Mouse (Mus musculus) frontal cortex, adult 2 months (tissue): ENCODE measurements at regions not wholly inside any gene's neighbourhood (a gene's known extent, or its start where the extent isn't known, plus 50 kb on each side); places are given as distances from the start of the nearest gene placed in this dataset.
A peak's percentile ranks its signal among the peaks of the same experiment; 100 is the strongest.

Experiments
- DNase-seq, 2 experiments: peaks; one replicate each; pipeline ENCODE4 v3.0.0; 2022; ENCODE audit warnings: low spot score in 1 of 2; ENCODE audit errors: extremely low spot score in 1 of 2

DNA sequence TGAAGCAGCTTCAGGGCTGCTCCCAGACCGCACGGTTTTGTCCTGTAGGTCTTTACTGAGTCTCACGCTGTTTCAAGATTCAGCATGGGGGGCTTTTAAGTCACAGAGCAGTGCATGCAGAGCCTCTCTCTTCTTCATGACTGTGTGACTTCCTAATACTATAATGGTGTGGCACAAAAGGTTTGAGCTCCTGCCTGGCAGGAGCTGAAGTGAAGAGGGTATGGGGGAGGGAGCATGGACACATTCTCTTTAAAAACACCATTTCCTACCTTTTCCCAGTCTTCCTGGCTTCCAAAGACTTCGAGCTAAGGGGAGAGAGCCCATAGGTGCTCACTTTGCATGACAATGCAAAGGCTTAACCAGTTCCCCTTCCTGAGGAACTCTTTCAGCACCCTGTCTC is 934.9 kb upstream of the Gm5150 start:
- no peak for DNase-seq

DNA sequence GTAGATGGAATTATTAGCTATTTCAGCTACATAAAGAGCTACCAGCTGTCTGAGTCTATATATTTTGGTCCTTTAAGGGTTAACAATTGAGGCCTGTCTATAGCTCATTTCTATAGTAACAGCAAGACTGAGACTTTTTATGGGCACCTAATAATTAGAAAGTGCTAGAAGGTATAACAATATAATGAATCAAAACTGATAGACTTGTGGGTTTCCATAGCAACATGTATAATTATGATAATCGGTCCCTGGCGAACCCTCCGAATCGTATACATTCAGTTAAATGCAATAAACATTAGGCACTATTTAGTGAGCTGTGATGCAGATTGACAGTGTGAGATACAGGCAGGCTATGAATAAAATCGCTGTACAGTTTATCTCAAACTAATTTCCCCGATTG is 933.3 kb upstream of the Gm5150 start:
- no peak for DNase-seq

DNA sequence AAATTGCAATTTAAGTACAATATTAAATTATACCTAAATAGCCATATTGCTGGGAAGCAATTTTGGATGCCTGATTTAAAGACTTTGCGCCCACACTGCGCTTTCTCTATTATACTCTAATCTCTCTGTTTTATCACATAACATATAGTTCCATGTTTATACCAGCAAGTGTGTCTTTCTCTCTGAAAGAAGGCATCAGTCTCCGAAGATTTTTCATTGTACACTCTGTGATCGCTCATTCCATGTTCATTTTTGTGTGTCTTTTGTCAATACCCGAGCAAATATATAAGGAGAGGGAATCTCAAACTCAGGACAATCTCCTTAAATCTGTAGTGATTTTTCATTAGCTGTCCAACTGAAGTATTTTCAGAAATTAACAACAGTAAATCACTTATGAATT is 932.9 kb upstream of the Gm5150 start:
- DNase-seq, result no peak

DNA sequence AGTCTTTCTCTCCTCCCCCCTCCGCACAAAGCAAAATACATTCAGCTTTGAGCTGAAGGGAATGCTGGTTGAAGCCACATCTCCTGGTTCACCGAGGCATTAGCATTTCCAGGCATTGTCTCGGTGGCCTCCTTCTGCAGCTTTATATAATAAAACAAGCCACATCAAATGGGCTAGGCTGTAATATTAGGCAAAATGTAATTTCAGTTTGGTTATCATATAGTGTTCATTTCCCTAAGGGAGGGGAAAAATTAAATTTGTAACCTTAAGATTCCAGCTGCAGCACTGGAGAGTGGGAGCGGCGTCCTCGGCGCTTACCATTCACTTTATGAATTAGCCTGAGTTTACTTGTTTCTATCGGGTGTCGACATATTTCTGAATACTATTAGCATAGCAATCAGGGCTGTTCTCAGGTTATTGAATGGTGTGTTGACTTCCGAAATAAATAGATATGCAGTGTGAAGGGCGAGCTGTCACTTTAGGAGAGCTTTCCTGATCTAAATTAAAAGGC is 932.3 kb upstream of the Gm5150 start:
- peak in 1 of 2 experiments; percentile 44 for DNase-seq

DNA sequence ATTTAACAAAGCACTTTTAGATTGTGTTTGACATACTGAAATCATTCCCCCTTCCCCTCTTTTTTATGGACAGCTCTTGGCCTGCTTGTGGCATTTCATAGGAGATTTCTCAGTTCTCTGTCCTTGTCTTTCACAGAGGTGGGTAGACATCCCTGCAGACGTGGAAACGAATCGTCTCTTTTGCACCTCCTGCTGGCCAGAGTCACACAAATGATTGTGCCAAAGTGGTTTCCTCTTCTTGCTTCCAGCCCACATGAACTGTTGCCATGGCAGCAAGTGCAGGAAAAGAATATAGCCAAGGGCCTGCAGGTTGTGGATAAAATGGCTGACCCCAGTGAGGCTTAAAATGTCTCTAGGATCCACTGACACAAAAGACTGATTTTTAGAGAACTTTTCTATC is 924.1 kb upstream of the Gm5150 start:
- DNase-seq, result peak; percentile 51 to 74

DNA sequence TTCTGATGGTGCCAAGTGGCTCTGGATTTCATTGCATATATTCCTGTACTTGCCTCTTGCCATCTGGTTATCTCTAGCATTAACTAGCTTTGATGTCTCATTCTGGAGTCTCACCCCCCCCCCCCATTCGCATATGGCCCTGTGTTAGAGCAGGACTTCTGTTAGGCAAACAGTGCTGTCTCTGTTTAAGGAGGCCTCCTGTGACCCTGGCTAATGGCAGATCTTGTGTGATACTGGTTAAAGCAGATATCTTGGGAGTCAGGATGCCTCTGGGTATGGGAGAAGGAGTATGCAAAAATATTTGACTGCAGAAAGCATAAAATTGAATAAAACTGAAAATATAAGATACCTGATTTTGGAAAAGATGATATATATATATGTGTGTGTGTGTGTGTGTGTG is 923.6 kb upstream of the Gm5150 start:
- DNase-seq, result no peak

DNA sequence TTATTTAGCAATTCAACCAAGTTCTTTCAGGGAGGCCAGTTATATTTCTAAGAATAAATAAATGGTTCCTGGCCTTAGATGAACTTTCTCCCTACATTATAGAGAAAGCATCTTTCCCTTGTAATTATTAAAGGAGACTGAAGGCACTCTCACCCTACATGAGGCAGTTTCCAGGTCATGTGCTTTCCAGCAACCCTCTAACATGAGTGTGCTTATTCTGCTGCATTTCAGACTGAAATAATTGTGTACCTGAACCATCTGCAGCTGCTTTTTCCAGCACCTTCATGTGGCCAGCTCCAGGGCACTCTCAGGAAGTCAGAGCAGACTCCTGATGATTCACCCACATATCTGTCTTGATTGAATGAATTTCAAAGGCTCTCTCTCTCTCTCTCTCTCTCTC is 917.8 kb upstream of the Gm5150 start:
- DNase-seq, result no peak

DNA sequence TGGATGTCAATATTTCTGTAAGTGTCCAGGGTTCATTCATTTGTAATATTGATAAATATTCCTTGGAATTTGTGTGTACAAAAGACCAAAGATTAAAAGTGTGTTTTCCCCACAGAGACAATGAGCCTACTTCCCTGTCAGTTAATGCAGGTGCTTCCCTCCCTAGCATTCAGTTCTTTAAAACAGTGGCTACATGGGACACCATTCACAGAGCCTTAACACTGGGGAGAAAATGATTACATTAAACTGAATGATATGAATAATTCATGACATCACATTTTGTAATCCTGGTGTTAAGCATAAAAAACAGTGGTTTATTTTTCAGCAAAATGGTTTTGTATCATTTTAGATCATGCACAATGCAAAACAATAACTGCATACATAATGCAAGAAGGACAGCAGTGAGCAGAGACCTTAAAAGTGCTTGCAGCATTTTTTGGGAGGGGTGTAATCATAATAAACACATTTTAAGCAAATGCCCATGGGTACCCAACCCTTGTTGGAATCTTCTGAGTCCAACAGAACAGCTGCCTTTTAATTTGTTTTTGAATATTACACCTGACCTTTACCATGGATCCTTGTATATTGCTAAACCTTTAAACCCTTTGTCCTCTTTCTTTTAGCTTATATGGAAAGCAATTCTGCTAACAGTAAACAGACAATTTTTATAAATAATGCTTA is 917.1 kb upstream of the Gm5150 start:
- DNase-seq, result no peak

DNA sequence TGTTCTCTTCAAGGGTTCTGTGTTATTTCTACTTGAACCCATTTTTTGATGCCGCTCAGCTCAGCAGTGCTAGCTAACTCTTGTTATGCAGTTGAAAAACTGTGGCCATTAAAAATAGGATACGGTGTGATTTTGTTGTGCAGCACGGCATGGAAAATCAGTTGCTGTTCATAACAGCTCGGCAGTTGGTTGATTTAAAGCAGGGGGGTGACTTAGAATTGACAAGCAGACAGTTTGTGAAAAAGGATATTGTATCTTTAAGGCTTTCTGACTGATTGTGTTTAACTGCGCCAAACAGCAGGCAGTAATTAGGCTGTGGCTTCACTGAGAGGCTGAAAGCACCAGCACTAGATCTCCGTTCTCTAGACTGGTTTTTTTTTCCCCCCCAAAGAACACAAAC is 915.1 kb upstream of the Gm5150 start:
- no peak for DNase-seq

DNA sequence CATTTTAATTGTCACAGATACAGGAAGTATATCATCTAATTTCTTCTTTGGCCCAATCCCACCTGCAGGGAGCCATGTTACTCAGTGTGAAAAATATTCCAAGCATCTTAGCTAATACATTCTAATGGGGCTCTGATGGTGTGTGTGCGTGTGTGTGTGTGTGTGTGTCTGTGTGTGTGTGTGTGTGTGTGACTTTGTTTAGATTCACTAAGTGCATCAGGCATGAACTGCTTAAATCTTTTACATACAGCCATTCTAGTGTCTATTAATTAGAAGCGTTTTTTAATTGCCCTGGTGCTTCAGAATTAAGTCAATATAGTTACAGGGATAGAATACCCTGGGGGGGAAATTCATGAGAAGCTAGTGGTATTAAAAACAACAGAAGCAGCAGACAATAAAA is 912.1 kb upstream of the Gm5150 start:
- no peak for DNase-seq

DNA sequence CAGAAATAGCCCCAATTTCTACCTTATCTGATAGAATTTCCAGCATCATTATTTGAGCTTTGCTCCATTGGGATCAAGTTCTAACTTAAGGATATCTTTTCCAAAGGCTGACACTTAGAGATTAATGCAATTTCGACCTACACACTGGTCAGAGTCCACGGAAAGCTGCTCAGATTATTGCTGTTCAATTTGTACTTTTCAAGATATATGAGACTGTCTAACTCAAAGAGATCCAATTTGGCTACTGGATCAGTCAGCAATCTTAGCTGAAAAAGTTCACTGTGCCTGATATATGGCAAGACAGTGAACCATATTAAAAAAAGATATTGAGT is 909.8 kb upstream of the Gm5150 start:
- DNase-seq, result no peak

DNA sequence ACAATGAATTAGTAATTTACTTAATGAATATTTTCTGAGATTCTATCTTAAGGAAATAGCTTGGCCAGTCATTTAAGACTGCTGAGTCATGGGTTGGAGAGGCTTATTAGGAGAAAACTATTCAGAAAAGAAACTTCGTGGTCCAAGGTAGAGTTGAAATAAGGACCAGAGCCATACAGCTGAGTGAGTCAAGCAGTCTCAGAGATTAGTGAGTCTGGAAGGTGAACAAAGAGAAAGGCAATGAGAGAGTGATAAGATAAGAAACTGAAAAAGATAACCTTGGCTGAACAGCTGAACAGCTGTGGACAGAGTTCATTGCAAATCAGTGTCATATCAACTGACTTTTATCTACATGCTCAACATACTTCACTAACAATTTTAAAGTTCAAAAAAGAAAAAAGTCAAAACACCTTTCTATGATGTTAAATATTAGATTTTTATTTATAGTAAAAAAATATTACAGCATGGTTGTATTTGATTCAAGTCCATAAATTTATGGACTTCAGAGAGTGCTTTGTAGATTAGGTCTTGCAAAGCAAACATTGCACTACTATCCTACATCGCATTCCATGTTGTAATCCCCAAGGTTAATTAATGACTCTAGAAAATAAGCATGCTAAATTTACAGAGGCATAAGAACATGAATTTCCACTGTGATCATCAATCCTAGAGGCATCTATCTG is 909.3 kb upstream of the Gm5150 start:
- no peak for DNase-seq

DNA sequence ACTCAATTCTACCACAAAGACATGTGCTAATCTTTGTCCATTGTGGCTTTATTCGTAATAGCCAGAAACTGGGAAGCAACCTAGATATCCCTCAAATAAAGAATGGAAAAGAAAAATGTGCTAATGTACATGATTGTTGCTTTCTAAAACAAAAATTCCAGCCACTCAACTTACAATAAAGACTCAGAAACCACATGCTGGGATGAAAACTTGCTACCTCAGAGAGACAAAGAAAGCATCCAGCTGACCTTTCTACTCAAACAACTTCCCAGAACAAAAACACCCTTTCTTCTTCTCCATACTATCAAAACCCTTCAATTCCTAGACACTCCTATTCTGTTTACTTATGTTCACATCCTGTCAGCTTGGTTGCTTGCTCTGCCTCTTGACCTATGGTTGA is 881.9 kb upstream of the Gm5150 start:
- DNase-seq, result no peak

DNA sequence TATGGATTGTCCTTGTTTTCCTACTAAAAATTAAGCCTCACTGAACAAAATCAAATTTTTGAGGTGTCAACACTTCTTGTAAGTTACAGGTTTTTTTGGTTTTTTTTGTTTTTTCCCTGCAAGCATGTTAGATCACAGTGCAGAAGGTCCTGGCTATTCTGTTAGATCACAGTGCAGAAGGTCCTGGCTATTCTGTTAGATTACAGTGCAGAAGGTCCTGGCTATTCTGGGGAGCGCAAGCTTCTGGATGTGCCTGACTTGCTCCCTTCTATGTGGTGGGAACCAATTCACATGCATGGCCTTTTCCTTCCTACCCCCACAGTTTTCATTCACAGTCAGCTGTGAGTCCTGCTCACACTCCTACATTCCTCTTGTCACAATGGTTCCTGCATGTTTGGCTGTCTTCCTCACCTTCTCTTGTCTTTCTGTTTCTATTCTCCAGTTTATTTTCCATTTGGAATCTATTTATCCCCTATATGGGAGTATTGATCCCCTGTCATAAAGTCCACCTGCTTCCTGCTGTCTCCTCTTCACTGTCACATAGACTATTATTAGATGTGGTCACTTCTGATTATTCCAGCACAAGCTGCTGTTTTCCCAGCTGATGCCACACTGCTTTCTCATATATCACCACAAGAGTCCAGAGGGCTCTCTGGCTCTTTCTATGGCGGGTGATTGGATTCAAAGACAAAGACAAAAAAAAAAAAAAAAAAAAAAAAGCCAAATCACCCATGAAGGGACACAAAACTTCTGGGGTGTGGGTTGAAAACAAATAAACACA is 866.3 kb upstream of the Gm5150 start:
- peak; percentile 11 to 46 for DNase-seq

DNA sequence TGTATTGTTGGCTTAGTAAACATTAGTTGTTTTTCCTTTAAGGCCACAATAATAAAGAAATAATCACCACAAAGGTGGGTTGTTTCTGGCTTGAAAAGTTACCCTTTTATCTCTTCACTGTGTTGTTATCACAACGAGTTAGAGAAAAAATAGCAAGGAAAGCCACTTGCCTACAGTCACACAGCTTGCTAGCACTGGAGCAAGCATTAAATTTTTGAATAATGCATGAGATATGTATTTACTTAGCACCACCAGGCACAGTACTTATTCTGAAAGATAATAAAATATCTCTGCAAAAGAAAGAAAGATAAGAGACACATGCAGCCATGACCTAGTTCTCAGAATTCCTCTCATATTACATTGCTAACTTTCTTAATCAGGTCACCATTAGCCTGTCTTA is 853.8 kb upstream of the Gm5150 start:
- no peak for DNase-seq

DNA sequence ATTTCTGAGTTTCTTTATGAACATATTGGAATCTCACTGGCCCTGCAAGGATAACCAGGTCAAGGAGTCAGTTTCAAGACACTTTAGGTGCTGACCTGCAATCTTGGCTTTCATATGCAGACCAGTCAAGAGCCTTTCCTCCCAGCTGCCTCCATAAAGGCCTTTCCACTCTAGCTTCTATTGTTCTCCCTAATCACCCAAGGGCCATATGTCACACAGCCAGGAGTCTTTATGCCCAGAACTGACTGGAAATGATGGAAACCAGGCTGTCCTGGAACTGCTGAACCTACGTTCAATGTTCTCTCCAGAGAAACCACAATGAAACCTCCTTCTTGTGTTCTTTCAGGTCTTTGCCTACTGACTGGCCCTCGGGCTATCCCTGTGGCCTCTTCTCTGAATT is 852.7 kb upstream of the Gm5150 start:
- DNase-seq, result no peak

DNA sequence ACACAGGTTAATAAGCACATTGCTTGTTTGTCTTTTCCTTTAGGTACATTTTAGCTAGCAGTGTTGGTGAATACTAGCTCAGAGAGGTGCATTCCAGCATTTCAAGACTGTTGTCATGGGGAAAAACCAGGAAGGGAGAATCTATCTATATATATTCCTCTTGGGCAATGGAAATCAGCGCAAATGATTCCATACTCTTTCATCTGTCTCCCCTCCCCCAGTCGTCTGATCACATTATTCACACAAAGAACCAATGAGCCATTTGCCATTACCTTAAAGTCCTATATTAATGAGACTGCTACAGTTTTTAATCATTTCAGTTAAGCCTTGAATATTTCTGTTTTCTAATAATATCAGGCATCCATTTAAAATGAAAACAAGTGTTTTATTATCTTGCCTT is 849.0 kb upstream of the Gm5150 start:
- no peak for DNase-seq

DNA sequence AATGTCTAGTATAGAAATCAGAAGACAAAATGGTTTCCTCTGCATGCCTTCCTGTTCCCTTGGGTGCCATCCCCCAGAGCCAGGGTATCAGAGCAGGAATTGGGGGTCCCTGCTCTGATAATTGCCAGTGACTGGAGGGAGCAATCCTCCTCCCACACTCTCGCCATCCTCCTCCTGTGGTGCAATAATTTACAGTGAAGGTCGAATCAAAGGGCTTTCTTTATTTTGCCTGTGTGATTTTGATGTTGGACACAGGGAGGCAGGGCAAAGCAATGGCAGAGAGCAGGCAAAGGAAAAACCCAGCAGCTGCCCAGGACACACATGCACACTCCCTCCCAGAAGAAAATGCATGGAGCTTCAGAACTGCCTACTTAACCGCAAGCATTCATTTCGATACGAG is 847.8 kb upstream of the Gm5150 start:
- peak in 1 of 2 experiments; percentile 11 for DNase-seq

DNA sequence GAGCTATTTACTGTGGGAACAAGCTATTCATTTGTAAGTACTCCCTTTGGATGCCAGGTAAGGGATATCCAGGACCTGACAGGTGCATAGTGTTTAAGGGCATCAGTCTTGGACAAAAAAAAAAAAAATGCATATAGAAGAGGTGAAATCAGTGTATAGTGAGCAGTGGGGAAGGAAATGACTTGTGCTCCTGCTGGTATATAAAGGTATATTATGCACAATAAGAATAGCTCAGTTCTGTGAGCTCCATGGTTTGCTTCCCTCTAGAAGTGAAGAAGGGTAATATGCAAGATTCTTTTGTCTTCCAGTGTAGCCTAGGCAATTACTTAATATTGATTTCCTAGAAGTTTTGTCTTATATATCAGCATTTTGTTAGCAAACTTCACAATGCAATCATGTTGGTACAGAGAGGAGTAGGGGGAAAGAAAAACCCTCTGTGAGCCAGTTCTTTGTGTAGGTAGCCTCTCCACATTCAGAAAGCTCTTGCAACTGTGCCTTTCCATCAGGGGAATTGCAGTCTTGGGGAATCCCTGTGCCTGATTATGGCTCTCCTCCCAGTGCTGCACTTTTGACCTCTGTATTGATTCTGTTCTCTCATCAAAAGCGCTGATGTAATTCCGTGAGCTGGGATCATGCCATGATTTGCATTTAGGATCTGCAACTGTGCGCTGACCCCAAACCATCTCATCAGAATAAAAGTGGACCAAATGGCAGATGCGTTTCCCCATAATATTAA is 840.7 kb upstream of the Gm5150 start:
- DNase-seq, result no peak

DNA sequence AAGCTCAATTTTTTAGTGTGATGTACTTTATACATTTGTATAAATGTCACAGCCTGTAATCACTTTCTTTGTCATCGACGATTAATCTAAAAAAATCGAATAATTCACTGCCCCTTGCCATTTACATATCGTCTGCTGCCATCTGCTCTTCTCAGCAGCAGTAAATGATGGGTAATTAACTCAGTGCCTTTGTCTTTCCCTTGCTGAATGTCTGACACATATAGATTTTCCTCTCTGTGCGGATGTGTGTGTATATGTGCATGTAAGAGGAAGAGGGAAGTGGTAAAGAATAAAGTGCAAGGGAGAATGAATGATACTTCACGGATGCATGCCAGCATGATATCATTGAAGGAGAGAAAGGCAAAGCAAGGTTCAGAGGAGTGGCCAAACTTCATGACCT is 814.3 kb upstream of the Gm5150 start:
- no peak for DNase-seq
